Mouse (Mus musculus) kidney, adult 18-20 months (tissue): ENCODE measurements around the gene Rassf5.
A peak's percentile ranks its signal among the peaks of the same experiment; 100 is the strongest.

Source experiments
- DNase-seq: peaks from one replicate; pipeline ENCODE4 v3.0.0; 2021

The Rassf5 gene

GRCm38 (mm10) chr1:131207531-131207930, 37.5 kb downstream of the Rassf5 start:
- DNase-seq: peak; percentile 50

GRCm38 (mm10) chr1:131206342-131206741, 38.7 kb downstream of the Rassf5 start:
- no peak for DNase-seq

GRCm38 (mm10) chr1:131204461-131204860, 40.6 kb downstream of the Rassf5 start:
- no peak for DNase-seq

- DNase-seq: no peak
Measured at GRCm38 (mm10) chr1:131201391-131201790, 43.7 kb downstream of the Rassf5 start.

- no peak for DNase-seq
Measured at GRCm38 (mm10) chr1:131200588-131200987, 44.5 kb downstream of the Rassf5 start.

- no peak for DNase-seq
Measured at GRCm38 (mm10) chr1:131199976-131200375, 45.1 kb downstream of the Rassf5 start.

GRCm38 (mm10) chr1:131199118-131199821, 45.8 kb downstream of the Rassf5 start:
- no peak for DNase-seq

GRCm38 (mm10) chr1:131198417-131198960, 46.6 kb downstream of the Rassf5 start:
- no peak for DNase-seq

- no peak for DNase-seq
Measured at GRCm38 (mm10) chr1:131196107-131196506, 49.0 kb downstream of the Rassf5 start.

GRCm38 (mm10) chr1:131195653-131196052, 49.4 kb downstream of the Rassf5 start:
- no peak for DNase-seq

GRCm38 (mm10) chr1:131193746-131194145, 51.3 kb downstream of the Rassf5 start:
- peak; percentile 48 for DNase-seq

GRCm38 (mm10) chr1:131188655-131189054, 56.4 kb downstream of the Rassf5 start:
- no peak for DNase-seq

- no peak for DNase-seq
Measured at GRCm38 (mm10) chr1:131187856-131188255, 57.2 kb downstream of the Rassf5 start.

- DNase-seq: no peak
Measured at GRCm38 (mm10) chr1:131186995-131187394, 58.1 kb downstream of the Rassf5 start.

GRCm38 (mm10) chr1:131185821-131186506, 59.1 kb downstream of the Rassf5 start:
- DNase-seq: no peak

- DNase-seq: no peak
Measured at GRCm38 (mm10) chr1:131184956-131185660, 60.0 kb downstream of the Rassf5 start.

- DNase-seq: no peak
Measured at GRCm38 (mm10) chr1:131184253-131184955, 60.7 kb downstream of the Rassf5 start.

- DNase-seq: no peak
Measured at GRCm38 (mm10) chr1:131183201-131183600, 61.9 kb downstream of the Rassf5 start.

GRCm38 (mm10) chr1:131181642-131182527, 63.2 kb downstream of the Rassf5 start:
- DNase-seq: peak; percentile 83

GRCm38 (mm10) chr1:131180386-131180785, 64.7 kb downstream of the Rassf5 start:
- no peak for DNase-seq

- DNase-seq: no peak
Measured at GRCm38 (mm10) chr1:131178083-131178482, 67.0 kb downstream of the Rassf5 start.

- DNase-seq: no peak
Measured at GRCm38 (mm10) chr1:131177249-131177648, 67.8 kb downstream of the Rassf5 start.
